Mouse (Mus musculus): Measurements from ENCODE around the gene 1700012B07Rik.

1700012B07Rik gene

GRCm38 (mm10) chr11:109845601-109846000, 17.8 kb upstream of the 1700012B07Rik start:
- DNase-seq = no peak

GRCm38 (mm10) chr11:109844466-109844865, 16.6 kb upstream of the 1700012B07Rik start:
- DNase-seq = no peak

- no peak for DNase-seq
Observed at GRCm38 (mm10) chr11:109830368-109830767, 2.5 kb upstream of the 1700012B07Rik start.

GRCm38 (mm10) chr11:109822280-109822679, 5.6 kb downstream of the 1700012B07Rik start:
- DNase-seq = no peak

- no peak for DNase-seq
Observed at GRCm38 (mm10) chr11:109817405-109817804, 10.4 kb downstream of the 1700012B07Rik start.

GRCm38 (mm10) chr11:109816911-109817310, 10.9 kb downstream of the 1700012B07Rik start:
- no peak for DNase-seq

GRCm38 (mm10) chr11:109811721-109812120, 16.1 kb downstream of the 1700012B07Rik start:
- DNase-seq = no peak

GRCm38 (mm10) chr11:109809175-109809855, 18.5 kb downstream of the 1700012B07Rik start:
- DNase-seq = no peak

- DNase-seq = no peak
Observed at GRCm38 (mm10) chr11:109801515-109801914, 26.3 kb downstream of the 1700012B07Rik start.

- DNase-seq = no peak
Observed at GRCm38 (mm10) chr11:109797531-109797930, 30.3 kb downstream of the 1700012B07Rik start.

GRCm38 (mm10) chr11:109795536-109795935, 32.3 kb downstream of the 1700012B07Rik start:
- no peak for DNase-seq

- no peak for DNase-seq
Observed at GRCm38 (mm10) chr11:109793578-109793977, 34.3 kb downstream of the 1700012B07Rik start.

- DNase-seq = no peak
Observed at GRCm38 (mm10) chr11:109792401-109792997, 35.3 kb downstream of the 1700012B07Rik start.

- no peak for DNase-seq
Observed at GRCm38 (mm10) chr11:109791965-109792364, 35.9 kb downstream of the 1700012B07Rik start.

GRCm38 (mm10) chr11:109790221-109790620, 37.6 kb downstream of the 1700012B07Rik start:
- no peak for DNase-seq

- DNase-seq = no peak
Observed at GRCm38 (mm10) chr11:109785392-109785791, 42.5 kb downstream of the 1700012B07Rik start.

- no peak for DNase-seq
Observed at GRCm38 (mm10) chr11:109771381-109771780, 56.5 kb downstream of the 1700012B07Rik start.

GRCm38 (mm10) chr11:109770185-109770584, 57.7 kb downstream of the 1700012B07Rik start:
- no peak for DNase-seq

GRCm38 (mm10) chr11:109769091-109769490, 58.8 kb downstream of the 1700012B07Rik start:
- no peak for DNase-seq

GRCm38 (mm10) chr11:109760063-109760462, 67.8 kb downstream of the 1700012B07Rik start:
- DNase-seq = no peak

- no peak for DNase-seq
Observed at GRCm38 (mm10) chr11:109758616-109759215, 69.1 kb downstream of the 1700012B07Rik start.

GRCm38 (mm10) chr11:109754105-109754602, 73.7 kb downstream of the 1700012B07Rik start:
- peak; percentile 6 for DNase-seq

GRCm38 (mm10) chr11:109751636-109752603, 75.9 kb downstream of the 1700012B07Rik start:
- DNase-seq = no peak

Measured in cerebellum, adult 8-10 months (tissue).